Mouse (Mus musculus) heart, embryonic 16.5 days (tissue): ENCODE data around the gene Ankdd1b. TPM values are rescaled to one million over a fixed set of nuclear protein-coding genes. Genes with fewer than 3 reads are reported as not detected.

Experiments
- ATAC-seq: fragments of 200-750 bp; cut with Nextera tagmentation; replicated peaks from 2 replicates; pipeline ENCODE4 v1.8.0; 2017; ENCODE audit warnings: moderate number of reproducible peaks; ENCODE audit not compliant: insufficient read depth, low FRiP score; ENCODE audit errors: extremely low read depth
- H3K27ac ChIP-seq: fragments of 300-500 bp; sonication (generic); 2 replicates; pipeline ENCODE4 v1.5.1; 2014; ENCODE audit warnings: mild to moderate bottlenecking, low read length, control low read depth, moderate library complexity
- H3K27me3 ChIP-seq: fragments of 300-500 bp; sonication (generic); 2 replicates; pipeline ENCODE4 v1.6.1; 2014; ENCODE audit warnings: low read length, mixed read lengths; ENCODE audit not compliant: control insufficient read depth, insufficient read depth
- H3K36me3 ChIP-seq: fragments of 300-500 bp; sonication (generic); 2 replicates; pipeline ENCODE4 v1.6.1; 2014; ENCODE audit not compliant: control insufficient read depth, insufficient read depth
- H3K4me1 ChIP-seq: fragments of 300-500 bp; sonication (generic); 2 replicates; pipeline ENCODE4 v1.6.1; 2014; ENCODE audit warnings: low read length, mixed read lengths; ENCODE audit not compliant: control insufficient read depth, insufficient read depth
- H3K4me2 ChIP-seq: fragments of 300-500 bp; sonication (generic); 2 replicates; pipeline ENCODE4 v1.6.1; 2014; ENCODE audit warnings: low read depth, mild to moderate bottlenecking, control low read depth, low read length
- H3K4me3 ChIP-seq: fragments of 300-500 bp; sonication (generic); 2 replicates; pipeline ENCODE4 v1.5.1; 2014; ENCODE audit warnings: mild to moderate bottlenecking, control low read depth, low read length
- H3K9ac ChIP-seq: fragments of 300-500 bp; sonication (generic); 2 replicates; pipeline ENCODE4 v1.6.1; 2014; ENCODE audit warnings: low read length, control low read depth
- H3K9me3 ChIP-seq: fragments of 300-500 bp; sonication (generic); replicated peaks from 2 replicates; pipeline ENCODE4 v1.6.1; 2016; ENCODE audit warnings: low read length; ENCODE audit not compliant: control insufficient read depth
- WGBS: fragments of 180-500 bp; shearing (Covaris S2); extraction: QIAGEN DNeasy Blood & Tissue Kit; methylation state at CpG from one replicate; pipeline ENCODE4 v1.1.7; 2014; 5-methylcytosine and 5-hydroxymethylcytosine counted together
- polyA plus RNA-seq: library from polyadenylated mRNA; unstranded; fragments of >200 nt; fragmentation: Nextera tagmentation; extraction: Ambion mirVana; gene quantifications from 2 replicates; pipeline ENCODE4 v1.2.1, GENCODE M21; 2015

Gene Ankdd1b
- polyA plus RNA-seq, 1 experiment from 2014 or later = 0.95 TPM

DNA sequence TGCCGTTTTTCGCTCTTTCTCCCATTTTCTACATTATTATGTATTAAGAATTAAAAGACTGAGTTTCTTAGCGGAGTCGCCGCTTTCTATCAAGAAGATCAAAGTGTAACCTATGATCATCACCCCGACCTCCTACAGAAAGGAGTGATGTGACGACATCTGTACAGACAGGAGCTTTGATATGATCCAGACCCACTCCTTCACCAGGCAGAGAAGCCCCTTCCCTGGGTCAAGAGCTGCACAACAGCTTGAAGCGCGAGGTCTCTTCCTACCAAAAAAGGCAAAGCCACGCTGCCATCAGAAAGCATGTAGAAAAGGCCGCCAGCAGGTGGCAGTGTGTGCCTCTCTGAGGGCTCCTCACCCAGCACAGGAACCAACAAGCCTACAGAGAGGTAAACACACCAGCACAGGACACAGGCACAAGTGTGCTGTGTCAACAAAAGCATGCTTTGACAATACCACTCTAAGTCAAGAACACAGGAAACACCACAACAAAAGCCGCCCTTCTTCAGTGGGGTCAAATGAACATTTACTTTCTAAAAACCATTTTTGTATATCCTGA is 39.3 kb downstream of the Ankdd1b start:
- Histone ChIP-seq H3K27me3 (no peaks in the 10 kb centered on the region), H3K9ac (peak overlapping the region; percentile 65), H3K4me3 (0 out of 2 replicates have a peak overlapping the region, but pooled peaks have one; percentile 32), H3K27ac (no peak overlapping the region), H3K36me3 (no peaks in the 10 kb centered on the region), H3K4me2 (peak overlapping the region; percentile 49; the same call in 1 of the 2 replicates), H3K9me3 (no peaks in the 10 kb centered on the region), H3K4me1 (peaks cover 31% of the 10 kb centered on the region)
- peak; percentile 68; the same call in 1 of the 2 replicates for ATAC-seq
- whole genome bisulfite sequencing = 23% methylated on average over 12 of the region's 12 CpGs

DNA sequence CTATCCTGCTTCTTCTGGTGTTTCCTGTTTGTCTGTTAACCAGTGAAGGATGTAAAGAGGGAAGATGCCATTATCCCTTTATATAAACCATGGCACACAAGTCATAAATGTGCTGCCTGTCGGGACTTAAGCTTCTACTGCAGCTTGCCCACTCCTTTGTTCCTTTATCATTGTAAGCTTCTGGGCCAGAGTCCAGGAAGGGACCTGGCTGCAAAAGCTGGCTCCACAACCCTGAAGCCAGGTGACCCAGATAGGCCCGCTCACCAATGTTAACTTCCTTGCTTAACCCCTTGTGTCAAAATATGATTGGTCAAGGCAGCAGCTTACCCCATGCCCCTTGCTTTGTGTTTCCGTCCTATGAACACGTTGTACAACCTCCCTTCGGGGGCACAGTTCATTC is 42.5 kb downstream of the Ankdd1b start:
- no peak overlapping the region for H3K4me3 ChIP-seq
- peaks cover 5% of the 10 kb centered on the region for H3K4me1 ChIP-seq
- H3K9me3 ChIP-seq = no peaks in the 10 kb centered on the region
- H3K27me3 ChIP-seq = no peaks in the 10 kb centered on the region
- H3K36me3 ChIP-seq = no peaks in the 10 kb centered on the region
- no peak overlapping the region for H3K9ac ChIP-seq
- no peak overlapping the region for H3K4me2 ChIP-seq
- ATAC-seq = no peak
- no peak overlapping the region; the same call in 1 of the 2 replicates for H3K27ac ChIP-seq
- WGBS = 57% methylated on average over 5 of the region's 5 CpGs

- no peak overlapping the region for H3K4me2 ChIP-seq
- no peak overlapping the region for H3K4me3 ChIP-seq
- no peak overlapping the region for H3K9ac ChIP-seq
- H3K4me1 ChIP-seq = no peaks in the 10 kb centered on the region
- ATAC-seq = no peak
- H3K9me3 ChIP-seq = no peaks in the 10 kb centered on the region
- H3K36me3 ChIP-seq = no peaks in the 10 kb centered on the region
- WGBS = 64% methylated on average over 3 of the region's 3 CpGs
- no peak overlapping the region for H3K27ac ChIP-seq
- no peaks in the 10 kb centered on the region for H3K27me3 ChIP-seq
Observed at GRCm38 (mm10) chr13:96426044-96426443, 45.0 kb downstream of the Ankdd1b start.

GRCm38 (mm10) chr13:96424496-96425274 is 46.3 kb downstream of the Ankdd1b start:
- 87% methylated on average over 12 of the region's 12 CpGs for WGBS
- Histone ChIP-seq H3K9me3 (no peaks in the 10 kb centered on the region), H3K4me2 (no peak overlapping the region), H3K36me3 (no peaks in the 10 kb centered on the region), H3K4me3 (no peak overlapping the region), H3K27ac (no peak overlapping the region), H3K27me3 (no peaks in the 10 kb centered on the region), H3K4me1 (no peaks in the 10 kb centered on the region), H3K9ac (no peak overlapping the region)
- ATAC-seq = no peak

DNA sequence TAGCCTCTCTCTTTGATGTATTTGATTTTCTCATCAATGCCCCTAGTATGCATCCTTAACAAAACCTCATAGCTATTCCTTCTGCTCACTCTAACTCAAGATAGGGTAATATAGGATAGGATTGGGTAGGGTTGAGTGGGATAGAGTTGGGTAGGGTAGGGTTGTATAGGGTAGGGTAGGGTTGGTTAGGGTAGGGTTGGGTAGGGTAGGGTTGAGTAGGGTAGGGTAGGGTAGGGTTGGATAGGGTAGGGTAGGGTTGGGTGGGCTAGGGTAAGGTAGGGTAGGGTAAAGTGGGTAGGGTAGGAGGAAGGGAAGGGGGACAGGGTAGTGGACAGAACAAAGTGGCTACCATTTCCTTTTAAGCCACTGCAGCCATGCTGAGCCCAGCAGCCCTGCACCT is 49.8 kb downstream of the Ankdd1b start:
- peaks cover 5% of the 10 kb centered on the region for H3K36me3 ChIP-seq
- ATAC-seq = no peak
- no peak overlapping the region for H3K9ac ChIP-seq
- H3K4me1 ChIP-seq = no peaks in the 10 kb centered on the region
- H3K27ac ChIP-seq = no peak overlapping the region
- no peak overlapping the region for H3K4me3 ChIP-seq
- no peaks in the 10 kb centered on the region for H3K9me3 ChIP-seq
- H3K4me2 ChIP-seq = no peak overlapping the region
- no peaks in the 10 kb centered on the region for H3K27me3 ChIP-seq

DNA sequence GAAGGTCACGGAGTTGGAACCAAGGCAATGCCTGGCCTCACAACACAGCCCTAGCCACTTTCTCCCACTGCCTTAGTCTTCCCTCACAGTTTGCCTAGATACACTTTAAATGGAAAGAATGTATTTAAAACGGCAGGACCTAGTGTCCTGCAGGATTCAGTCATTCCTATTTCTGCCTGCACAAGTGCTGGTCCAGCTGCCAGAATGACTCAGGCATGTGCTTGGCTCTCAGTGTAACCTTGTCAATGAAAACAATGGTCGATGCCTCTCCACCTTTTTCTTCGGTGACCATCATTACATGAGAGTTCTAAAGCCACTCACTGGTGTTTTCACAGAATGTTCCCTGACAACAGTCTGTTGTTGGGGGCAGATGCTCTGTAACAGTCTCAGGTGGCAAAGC is 52.5 kb downstream of the Ankdd1b start:
- Histone ChIP-seq H3K9me3 (no peaks in the 10 kb centered on the region), H3K27ac (no peak overlapping the region), H3K4me2 (no peak overlapping the region), H3K4me3 (no peak overlapping the region), H3K27me3 (no peaks in the 10 kb centered on the region), H3K4me1 (no peaks in the 10 kb centered on the region), H3K36me3 (peaks cover 27% of the 10 kb centered on the region), H3K9ac (no peak overlapping the region)
- no peak for ATAC-seq
- 78% methylated on average over 4 of the region's 4 CpGs for WGBS

DNA sequence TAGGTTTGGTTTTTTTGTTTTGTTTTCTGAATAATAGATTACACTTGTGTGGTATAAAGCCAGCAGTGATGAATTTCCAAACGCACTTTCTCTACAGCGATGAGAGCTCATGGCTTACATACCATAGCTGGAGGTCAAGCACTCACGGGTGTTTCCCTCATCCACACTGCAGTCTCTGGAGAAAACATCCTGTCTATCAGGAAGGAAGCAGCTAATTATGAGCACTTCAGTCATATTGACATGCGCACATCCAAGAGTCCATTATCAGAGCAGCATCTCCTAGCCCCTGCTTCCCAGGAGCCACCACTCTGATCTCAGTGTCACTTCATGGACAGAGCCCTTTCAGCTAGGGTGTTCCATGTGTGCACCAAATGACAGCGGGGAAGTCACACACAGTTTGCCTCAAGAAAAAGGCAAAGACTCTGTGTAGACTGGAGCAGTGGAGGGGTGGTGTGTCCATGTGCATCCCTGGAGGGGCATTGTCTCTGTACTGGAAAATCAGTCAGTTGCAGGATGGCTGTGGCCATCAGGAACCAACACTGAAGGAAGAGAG is 53.7 kb downstream of the Ankdd1b start:
- Histone ChIP-seq H3K4me3 (no peak overlapping the region), H3K4me1 (no peaks in the 10 kb centered on the region), H3K9me3 (no peaks in the 10 kb centered on the region), H3K9ac (no peak overlapping the region), H3K27me3 (no peaks in the 10 kb centered on the region), H3K36me3 (peaks cover 30% of the 10 kb centered on the region), H3K4me2 (no peak overlapping the region), H3K27ac (no peak overlapping the region)
- 72% methylated on average over 5 of the region's 5 CpGs for WGBS
- ATAC-seq = no peak

DNA sequence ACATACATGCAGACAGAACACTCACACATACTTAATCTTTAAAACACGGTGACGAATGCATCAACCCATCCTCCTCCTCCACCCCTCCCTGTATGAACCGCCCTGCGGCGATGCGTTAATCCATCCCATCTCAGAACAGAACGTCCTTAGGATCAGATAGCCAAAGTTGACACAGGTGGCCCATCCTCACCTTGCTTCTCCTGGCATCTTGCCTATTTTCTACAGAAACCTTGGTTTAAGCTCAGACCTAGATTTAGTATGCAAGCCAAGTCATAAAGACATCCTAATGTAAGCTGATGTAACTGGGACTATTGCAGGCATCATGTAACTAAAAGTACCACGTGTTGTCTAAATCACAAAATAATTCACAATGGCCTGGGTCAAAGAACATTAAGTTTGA is 54.6 kb downstream of the Ankdd1b start:
- H3K27me3 ChIP-seq = no peaks in the 10 kb centered on the region
- no peak for ATAC-seq
- 83% methylated on average over 8 of the region's 8 CpGs for WGBS
- no peaks in the 10 kb centered on the region for H3K9me3 ChIP-seq
- no peak overlapping the region for H3K27ac ChIP-seq
- H3K4me2 ChIP-seq = no peak overlapping the region
- H3K36me3 ChIP-seq = peaks cover 32% of the 10 kb centered on the region
- no peak overlapping the region for H3K4me3 ChIP-seq
- H3K4me1 ChIP-seq = no peaks in the 10 kb centered on the region
- no peak overlapping the region for H3K9ac ChIP-seq

- peaks cover 45% of the 10 kb centered on the region for H3K36me3 ChIP-seq
- no peak overlapping the region for H3K4me2 ChIP-seq
- H3K27me3 ChIP-seq = no peaks in the 10 kb centered on the region
- no peak overlapping the region for H3K4me3 ChIP-seq
- no peak for ATAC-seq
- WGBS = 66% methylated on average over 6 of the region's 6 CpGs
- H3K9ac ChIP-seq = no peak overlapping the region
- H3K4me1 ChIP-seq = no peaks in the 10 kb centered on the region
- H3K9me3 ChIP-seq = no peaks in the 10 kb centered on the region
- no peak overlapping the region for H3K27ac ChIP-seq
Observed at GRCm38 (mm10) chr13:96414384-96414783, 56.6 kb downstream of the Ankdd1b start.
